Mouse (Mus musculus): ENCODE measurements around the gene Mink1. TPM values are rescaled to one million over a fixed set of nuclear protein-coding genes. Genes with fewer than 3 reads are reported as not detected.

Mink1 gene
- polyA plus RNA-seq, 1 experiment from 2014 or later, result 51.1 TPM

DNA sequence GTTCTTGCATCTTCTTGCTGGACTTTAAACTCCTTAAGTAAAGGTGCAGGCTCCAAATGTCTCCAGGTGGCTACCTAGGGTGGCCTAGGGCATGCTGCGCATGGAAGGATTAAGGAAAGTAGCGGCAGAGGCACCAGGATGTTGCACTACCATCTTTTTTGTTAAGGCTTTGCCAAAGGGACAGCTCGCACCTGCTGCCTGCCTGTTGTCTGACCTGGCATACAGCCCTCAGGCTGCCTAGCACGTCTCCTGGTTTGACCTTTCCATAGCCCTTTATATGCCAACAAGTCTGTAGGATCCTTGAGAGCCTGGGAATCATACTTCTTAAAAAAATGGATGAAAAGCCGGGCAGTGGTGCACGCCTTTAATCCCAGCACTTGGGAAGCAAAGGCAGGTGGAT, 80.4 kb downstream of the Mink1 start:
- peaks cover 29% of the 10 kb centered on the region; the same call in 1 of the 2 replicates for H3K36me3 ChIP-seq (ENCODE audit: inconsistent target)
- no peak overlapping the region for H3K4me3 ChIP-seq (ENCODE audit: inconsistent target)
- peaks cover 27% of the 10 kb centered on the region for H3K79me2 ChIP-seq (ENCODE audit: inconsistent target)
- WGBS (ENCODE audit: missing documents), result 100% methylated on average over 6 of the region's 6 CpGs
- no peak overlapping the region for H3K27ac ChIP-seq

DNA sequence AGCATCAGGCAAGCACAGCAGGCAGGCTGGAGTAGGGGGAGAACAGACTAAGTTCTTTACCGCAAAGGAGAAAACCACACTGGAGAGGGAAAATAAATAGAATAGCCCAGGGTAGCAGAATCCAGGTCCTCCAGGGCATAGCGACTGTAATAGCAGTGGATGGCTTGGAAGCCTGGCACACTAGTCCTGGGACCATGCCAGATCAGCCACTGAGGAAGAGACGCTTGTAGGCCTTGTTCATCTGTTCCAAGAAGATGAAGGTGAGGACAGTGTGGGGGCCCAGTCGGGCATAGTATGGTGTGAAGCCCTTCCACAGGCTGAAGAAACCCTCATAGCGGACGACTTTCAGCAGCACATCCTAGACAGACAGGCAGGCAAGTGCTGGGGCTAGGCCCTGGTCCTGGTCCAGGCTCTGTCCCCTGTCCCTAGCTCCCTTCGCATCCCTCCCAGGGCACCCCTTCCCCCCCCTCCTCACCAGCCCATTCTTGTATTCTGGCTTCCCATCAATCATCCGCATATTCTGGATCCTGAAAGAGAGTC, 82.0 kb downstream of the Mink1 start:
- H3K27ac ChIP-seq, result no peak overlapping the region
- H3K4me3 ChIP-seq (ENCODE audit: inconsistent target), result no peak overlapping the region
- 96% methylated on average over 8 of the region's 8 CpGs for WGBS (ENCODE audit: missing documents)
- H3K79me2 ChIP-seq (ENCODE audit: inconsistent target), result peaks cover 43% of the 10 kb centered on the region
- H3K36me3 ChIP-seq (ENCODE audit: inconsistent target), result peaks cover 37% of the 10 kb centered on the region; the same call in 1 of the 2 replicates

DNA sequence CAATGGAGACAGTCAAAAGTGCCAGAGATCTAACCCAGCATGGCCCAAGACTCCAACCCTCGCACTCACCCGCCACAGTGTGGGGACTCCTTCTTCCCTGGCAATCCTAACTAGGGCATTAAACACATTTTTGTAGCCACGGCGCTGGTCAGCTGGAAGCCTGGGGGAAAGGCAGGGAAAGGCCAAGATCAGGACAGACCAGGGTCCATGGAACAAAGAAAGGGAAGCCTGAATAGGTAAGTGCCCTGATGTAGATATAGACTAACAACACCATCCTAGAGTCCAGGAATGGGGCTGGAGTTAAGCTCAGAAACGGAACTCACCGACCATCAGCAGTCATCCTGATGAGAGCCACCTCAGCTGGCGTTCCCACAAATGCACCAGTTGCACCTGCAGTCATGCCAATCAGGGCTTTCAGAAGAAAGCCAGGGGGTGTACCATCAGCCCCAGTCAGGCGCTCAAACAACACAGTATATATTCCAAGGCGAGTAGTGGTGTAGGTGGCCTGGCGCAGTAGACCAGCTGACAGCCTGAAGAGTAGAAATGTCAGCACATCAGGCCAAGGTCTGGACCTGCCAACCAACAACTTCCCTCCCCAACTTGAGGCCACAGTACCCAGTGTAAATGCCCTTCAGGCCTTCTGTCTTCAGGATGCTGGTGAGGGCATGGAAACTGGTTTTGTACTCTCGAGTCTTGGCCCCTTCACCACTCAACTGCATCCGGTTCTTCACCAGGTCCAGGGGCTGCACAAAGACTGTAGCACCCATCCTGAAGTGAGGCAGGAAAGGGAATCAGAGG, 83.0 kb downstream of the Mink1 start:
- Histone ChIP-seq H3K79me2 (ENCODE audit: inconsistent target) (peaks cover 53% of the 10 kb centered on the region), H3K36me3 (ENCODE audit: inconsistent target) (peaks cover 42% of the 10 kb centered on the region; the same call in 1 of the 2 replicates), H3K27ac (peak overlapping the region; percentile 66), H3K4me3 (ENCODE audit: inconsistent target) (peak overlapping the region; percentile 81)
- 81% methylated on average over 12 of the region's 12 CpGs for WGBS (ENCODE audit: missing documents)

DNA sequence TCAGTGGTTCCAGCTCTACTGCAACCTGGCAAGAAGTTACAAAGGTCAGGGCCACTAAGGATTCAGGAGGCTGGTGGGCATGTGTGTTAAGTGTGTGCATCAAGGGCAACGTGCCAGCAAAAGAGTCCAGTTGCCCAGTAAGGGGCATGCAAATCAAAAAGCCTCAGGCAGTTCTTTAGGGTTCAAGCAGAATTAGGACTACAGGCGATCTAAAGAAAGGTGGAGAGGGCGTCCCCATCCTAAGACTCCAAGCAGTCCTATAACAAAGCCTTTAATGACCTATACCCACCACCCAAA, 83.5 kb downstream of the Mink1 start:
- WGBS (ENCODE audit: missing documents), result 21% methylated on average over 3 of the region's 3 CpGs
- Histone ChIP-seq H3K27ac (peak overlapping the region; percentile 66), H3K4me3 (ENCODE audit: inconsistent target) (peak overlapping the region; percentile 81), H3K79me2 (ENCODE audit: inconsistent target) (peaks cover 59% of the 10 kb centered on the region), H3K36me3 (ENCODE audit: inconsistent target) (peaks cover 42% of the 10 kb centered on the region; the same call in 1 of the 2 replicates)

DNA sequence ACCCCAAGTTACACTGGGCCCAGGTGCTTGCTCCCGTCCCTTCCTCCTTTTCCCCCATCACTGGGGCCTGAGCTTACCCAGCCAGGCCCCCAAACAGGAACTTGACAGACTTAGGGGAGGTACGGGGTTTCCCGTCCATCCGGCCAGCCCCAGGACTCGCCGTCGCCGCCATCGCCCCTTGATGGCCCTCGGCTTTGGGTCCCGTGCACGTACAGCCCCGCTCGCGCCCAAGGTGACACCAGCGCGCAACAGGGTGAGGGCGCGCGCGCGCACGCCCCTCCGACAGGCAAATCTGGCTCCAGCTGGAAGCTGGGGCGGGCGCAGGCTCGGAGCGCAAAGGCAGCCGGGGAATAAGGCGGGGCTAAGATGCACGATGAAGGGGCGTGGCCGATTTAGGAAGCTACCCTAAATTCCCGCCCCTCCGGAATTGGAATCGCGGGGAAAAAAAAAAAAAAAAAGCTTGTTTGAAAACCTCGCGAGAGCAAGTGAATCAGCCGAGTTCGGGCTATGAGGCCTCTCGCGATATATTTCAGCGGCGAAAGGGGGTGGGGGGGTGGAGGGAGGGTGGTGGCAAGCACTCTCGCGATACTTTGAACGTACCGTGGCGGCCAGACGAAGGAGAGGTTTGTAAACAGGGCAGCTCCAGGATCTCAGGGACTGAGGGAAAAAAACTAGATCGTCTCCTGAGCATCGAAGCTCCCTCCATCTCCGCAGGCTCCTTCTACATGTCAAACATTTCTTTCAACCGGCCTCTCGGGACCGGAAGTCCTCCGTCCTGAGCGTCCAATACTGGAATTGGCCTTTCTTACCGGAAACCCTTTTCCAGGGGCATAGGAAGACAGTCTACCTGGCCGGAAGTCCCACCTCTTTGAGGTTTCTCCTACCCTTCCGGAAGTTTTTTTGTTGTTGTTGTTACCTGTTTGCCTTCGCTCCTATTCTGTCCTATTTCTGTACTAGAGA, 84.3 kb downstream of the Mink1 start, which contains the start of the genes Rnf167 and Slc25a11:
Rnf167 (plus strand) TSS at position 545 of the 960 bp plus-strand sequence.
Slc25a11 (minus strand) TSS at position 789 of the 960 bp plus-strand sequence.
- H3K79me2 ChIP-seq (ENCODE audit: inconsistent target), result peaks cover 66% of the 10 kb centered on the region
- H3K27ac ChIP-seq, result peak within 1 kb of the TSS; percentile 85
- WGBS (ENCODE audit: missing documents), result under 1% methylated on average over 57 of the region's 63 CpGs
- peaks cover 45% of the 10 kb centered on the region; the same call in 1 of the 2 replicates for H3K36me3 ChIP-seq (ENCODE audit: inconsistent target)
- H3K4me3 ChIP-seq (ENCODE audit: inconsistent target), result peak within 1 kb of the TSS; percentile 81

DNA sequence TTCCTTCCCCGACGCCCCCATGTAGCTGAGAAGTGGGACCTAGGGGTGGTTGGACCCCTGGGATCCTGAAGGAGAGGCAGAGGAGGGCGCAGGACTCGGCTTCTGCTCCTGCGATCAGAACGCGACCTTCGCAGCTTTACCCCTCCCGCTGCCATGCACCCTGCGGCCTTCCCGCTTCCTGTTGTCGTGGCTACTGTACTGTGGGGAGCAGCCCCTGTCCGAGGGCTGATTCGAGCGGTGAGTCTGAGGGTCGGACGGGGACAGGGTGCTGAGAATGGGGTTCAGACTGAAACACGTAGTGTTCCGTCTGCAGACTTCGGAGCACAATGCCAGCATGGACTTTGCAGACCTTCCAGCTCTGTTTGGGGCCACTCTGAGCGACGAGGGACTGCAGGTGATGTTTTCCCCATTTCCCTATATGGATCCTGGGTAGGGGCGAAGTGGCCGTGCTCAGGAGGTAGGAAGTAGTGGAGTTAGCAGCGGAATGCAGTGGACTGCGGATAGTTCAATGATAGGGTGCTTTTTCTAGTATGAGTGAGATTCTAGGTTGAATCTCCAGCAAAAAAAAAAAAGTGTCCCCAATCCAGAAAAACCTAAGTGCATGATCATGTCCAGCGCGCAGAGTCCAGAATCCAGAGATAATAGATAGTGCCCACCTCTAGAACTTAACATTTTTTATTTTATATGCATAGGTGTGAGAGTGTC, 85.2 kb downstream of the Mink1 start:
- peaks cover 75% of the 10 kb centered on the region for H3K79me2 ChIP-seq (ENCODE audit: inconsistent target)
- H3K36me3 ChIP-seq (ENCODE audit: inconsistent target), result peaks cover 53% of the 10 kb centered on the region; the same call in 1 of the 2 replicates
- 5% methylated on average over 28 of the region's 28 CpGs for WGBS (ENCODE audit: missing documents)
- peak overlapping the region; percentile 85 for H3K27ac ChIP-seq
- peak overlapping the region; percentile 69 for H3K4me3 ChIP-seq (ENCODE audit: inconsistent target)

DNA sequence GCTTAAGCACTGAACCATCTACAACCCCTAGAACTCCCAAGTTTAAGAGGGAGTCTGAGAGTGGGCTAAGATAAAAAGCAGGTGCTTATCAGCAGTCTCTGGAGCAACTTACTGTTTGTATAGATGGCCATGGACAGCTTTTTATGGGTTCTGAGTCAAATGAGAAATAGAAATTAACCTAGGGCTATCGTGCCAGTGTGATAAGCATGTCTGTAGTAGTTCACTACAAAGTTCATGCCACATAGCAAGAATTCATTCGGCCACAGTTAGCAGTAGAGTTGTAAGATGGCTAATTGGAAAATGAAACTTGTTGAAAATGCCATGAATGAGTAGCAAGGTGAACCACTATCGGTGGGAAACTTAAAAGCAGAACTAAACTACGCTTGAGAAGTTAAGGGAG, 85.8 kb downstream of the Mink1 start:
- H3K27ac ChIP-seq, result peak overlapping the region; percentile 85; the same call in 1 of the 2 replicates
- H3K36me3 ChIP-seq (ENCODE audit: inconsistent target), result peaks cover 48% of the 10 kb centered on the region; the same call in 1 of the 2 replicates
- 13% methylated on average over 4 of the region's 4 CpGs for WGBS (ENCODE audit: missing documents)
- peaks cover 82% of the 10 kb centered on the region for H3K79me2 ChIP-seq (ENCODE audit: inconsistent target)
- peak overlapping the region; percentile 69 for H3K4me3 ChIP-seq (ENCODE audit: inconsistent target)

DNA sequence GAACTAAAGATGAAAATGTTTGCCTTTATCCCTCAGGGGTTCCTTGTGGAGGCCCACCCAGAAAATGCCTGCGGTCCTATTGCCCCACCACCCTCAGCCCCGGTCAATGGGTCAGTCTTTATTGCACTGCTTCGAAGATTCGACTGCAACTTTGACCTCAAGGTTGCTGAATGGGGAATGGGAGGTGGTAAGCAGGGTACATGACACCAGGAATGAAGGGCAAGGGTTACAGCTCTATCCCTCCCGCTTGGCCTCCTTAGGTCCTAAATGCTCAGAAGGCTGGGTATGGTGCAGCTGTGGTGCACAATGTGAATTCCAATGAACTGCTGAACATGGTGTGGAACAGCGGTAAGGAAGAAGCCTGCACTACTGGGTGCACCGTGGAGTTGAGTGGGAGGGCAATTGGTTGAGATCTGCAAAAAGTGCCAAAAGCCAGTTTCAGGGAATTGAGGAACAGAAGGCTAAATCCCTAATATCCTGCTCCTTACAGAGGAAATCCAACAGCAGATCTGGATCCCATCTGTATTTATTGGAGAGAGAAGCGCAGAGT, 86.6 kb downstream of the Mink1 start:
- peaks cover 88% of the 10 kb centered on the region for H3K79me2 ChIP-seq (ENCODE audit: inconsistent target)
- H3K27ac ChIP-seq, result no peak overlapping the region; the same call in 1 of the 2 replicates
- H3K4me3 ChIP-seq (ENCODE audit: inconsistent target), result no peak overlapping the region
- WGBS (ENCODE audit: missing documents), result 78% methylated on average over 8 of the region's 8 CpGs
- H3K36me3 ChIP-seq (ENCODE audit: inconsistent target), result peaks cover 40% of the 10 kb centered on the region; the same call in 1 of the 2 replicates

DNA sequence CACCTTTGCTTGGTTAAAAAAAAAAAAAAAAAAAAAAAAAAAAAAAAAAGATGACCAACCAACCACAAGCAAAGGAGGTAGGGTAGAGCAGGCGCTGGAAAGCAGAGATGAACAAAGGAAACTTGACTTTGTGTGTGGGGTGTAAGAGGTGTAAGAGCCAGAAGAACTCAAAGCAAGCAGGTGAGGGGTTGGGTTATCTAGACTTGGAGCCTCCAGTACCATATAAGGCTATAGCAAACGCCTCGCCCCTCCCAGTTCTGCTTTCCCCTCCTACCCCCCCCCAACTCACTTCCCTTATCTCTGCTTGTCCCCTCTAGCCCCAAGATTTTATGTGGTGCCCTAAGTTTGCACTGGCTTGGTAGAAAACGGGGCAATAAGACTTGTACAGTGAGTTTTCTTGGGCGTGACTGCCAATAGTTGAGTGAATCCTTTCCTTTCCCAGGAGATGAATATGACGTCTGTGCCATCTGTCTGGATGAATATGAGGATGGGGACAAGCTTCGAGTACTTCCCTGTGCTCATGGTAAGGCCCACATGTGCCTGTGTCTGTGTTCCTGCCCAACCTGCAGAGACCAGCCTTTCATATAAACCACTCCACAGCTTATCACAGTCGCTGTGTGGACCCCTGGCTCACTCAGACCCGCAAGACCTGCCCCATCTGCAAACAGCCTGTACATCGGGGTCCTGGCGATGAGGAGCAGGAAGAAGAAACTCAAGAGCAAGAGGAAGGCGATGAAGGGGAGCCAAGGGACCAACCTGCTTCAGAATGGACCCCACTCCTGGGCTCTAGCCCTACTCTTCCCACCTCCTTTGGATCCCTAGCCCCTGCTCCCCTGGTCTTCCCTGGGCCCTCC, 87.9 kb downstream of the Mink1 start:
- Histone ChIP-seq H3K36me3 (ENCODE audit: inconsistent target) (peaks cover 27% of the 10 kb centered on the region; the same call in 1 of the 2 replicates), H3K79me2 (ENCODE audit: inconsistent target) (peaks cover 80% of the 10 kb centered on the region), H3K4me3 (ENCODE audit: inconsistent target) (no peak overlapping the region), H3K27ac (peak overlapping the region; percentile 96)
- 39% methylated on average over 12 of the region's 12 CpGs for WGBS (ENCODE audit: missing documents)

DNA sequence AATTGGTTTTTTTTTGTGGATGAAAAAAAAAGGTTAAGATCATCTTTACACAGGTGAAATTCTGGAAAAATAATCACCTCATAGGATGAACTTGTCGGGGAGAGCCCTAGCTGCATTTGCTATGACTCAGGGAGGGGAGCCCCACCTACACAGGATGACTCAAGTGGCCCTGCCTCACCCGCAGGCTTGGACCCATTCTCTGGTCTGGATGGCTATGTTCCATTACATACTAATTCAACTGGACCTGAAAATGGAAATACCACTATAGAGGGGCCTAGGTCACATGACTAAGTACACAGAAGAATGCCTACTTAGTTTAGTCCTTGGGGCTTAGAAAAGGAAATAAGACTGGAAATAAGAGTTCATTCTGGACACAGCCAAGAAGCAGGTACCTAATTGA, 88.7 kb downstream of the Mink1 start:
- H3K36me3 ChIP-seq (ENCODE audit: inconsistent target), result peaks cover 24% of the 10 kb centered on the region; the same call in 1 of the 2 replicates
- peak overlapping the region; percentile 79; the same call in 1 of the 2 replicates for H3K4me3 ChIP-seq (ENCODE audit: inconsistent target)
- 21% methylated on average over 2 of the region's 2 CpGs for WGBS (ENCODE audit: missing documents)
- peak overlapping the region; percentile 96 for H3K27ac ChIP-seq
- H3K79me2 ChIP-seq (ENCODE audit: inconsistent target), result peaks cover 71% of the 10 kb centered on the region

DNA sequence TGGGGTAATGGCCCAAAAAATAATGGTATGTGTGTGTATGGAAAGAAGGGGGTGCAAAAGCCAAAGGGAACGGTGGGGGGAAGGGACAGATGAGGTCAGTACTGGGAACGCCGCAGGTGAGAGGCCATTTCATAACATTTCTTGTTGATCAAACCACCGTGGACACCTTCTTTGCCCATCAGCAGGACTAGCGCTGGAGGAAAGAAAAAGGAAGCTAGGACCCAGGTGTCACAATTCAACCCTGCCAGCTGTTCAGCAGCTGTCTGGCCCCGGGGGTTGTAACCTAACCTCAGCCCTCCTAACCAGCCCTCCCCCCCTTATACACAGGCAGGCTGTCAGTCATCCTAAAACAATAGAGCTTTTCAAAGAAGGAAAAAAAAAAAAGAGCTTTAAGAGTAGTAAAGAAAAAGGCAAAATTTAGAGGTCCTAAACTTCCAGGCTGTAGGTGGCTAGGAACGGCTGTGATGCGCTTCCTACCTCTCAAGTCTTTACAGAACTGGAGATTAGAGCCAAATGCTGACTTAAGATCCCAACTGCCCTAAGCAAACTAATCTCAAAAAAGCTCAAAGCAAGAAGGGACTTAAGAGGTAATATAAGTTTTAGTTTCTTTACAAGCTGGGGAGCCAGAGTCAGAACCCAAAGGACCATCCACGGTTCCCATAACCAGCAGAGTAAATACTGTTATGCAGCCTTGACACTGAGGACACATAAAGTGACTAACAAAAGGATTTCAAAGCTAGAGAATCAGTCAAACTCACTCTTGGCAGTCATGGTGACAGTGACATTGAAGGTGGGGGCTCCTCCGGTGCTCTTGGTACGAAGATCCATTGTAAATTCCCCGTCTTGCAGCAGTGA, 89.6 kb downstream of the Mink1 start:
- whole genome bisulfite sequencing (ENCODE audit: missing documents), result 24% methylated on average over 12 of the region's 12 CpGs
- peaks cover 24% of the 10 kb centered on the region; the same call in 1 of the 2 replicates for H3K36me3 ChIP-seq (ENCODE audit: inconsistent target)
- H3K4me3 ChIP-seq (ENCODE audit: inconsistent target), result peak overlapping the region; percentile 79
- H3K27ac ChIP-seq, result peak overlapping the region; percentile 96
- peaks cover 68% of the 10 kb centered on the region for H3K79me2 ChIP-seq (ENCODE audit: inconsistent target)

DNA sequence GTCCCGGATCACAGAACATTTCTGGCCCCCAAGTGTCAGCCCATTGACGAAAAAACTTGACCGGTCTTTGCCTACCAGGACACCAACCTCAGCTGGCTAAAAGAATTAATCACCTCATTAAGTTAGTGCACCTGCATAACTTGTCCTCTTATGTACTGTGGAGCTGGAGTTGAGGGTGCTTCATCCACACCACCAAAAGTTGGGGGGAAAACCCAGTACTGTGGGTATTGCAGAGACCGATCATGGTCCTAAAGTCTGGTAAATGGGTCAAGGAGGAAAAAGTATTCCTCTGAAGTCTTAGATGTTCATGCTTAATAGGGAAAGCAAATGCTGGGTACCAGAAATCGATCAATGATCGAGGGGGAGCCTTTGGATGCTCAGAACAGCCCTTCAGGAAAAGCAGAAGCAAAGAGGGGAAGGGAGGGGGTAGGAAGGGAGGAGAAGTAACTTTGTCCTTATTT, 90.2 kb downstream of the Mink1 start:
- Histone ChIP-seq H3K79me2 (ENCODE audit: inconsistent target) (peaks cover 63% of the 10 kb centered on the region), H3K27ac (peak overlapping the region; percentile 96), H3K36me3 (ENCODE audit: inconsistent target) (peaks cover 24% of the 10 kb centered on the region; the same call in 1 of the 2 replicates), H3K4me3 (ENCODE audit: inconsistent target) (peak overlapping the region; percentile 79)
- WGBS (ENCODE audit: missing documents), result 14% methylated on average over 6 of the region's 6 CpGs

Data from macrophage (primary cell).